ENCODE assay signal across 10 mouse cellular contexts in genomic region chr16:94866300-94866956, GRCm38 (mm10).
A peak's percentile ranks its signal among the peaks of the same experiment; 100 is the strongest.
DNase-seq lines count a peak whose midpoint lies in the region; ATAC-seq and TF ChIP-seq lines count a peak whose summit lies in the region.
"Had no signal": no experiment of that assay in that cellular context is flagged by ENCODE, and none has a peak within 500 bp of the region (broad histone marks: within the 10 kb centered on the region; RNA-seq: fewer than 3 reads in every experiment).

No protein-coding gene starts in this region.

- DNase-seq in gastrocnemius, postnatal 10 days, result peak; percentile 38
- DNase-seq in gastrocnemius, postnatal 25 days, result no peak
- DNase-seq in lung, adult 2 months, result no peak
- peak; percentile 60 for DNase-seq in embryonic facial prominence, embryonic 10.5 days (ENCODE audit: low spot score)
- DNase-seq in lung, postnatal 36 days, result peak; percentile 7
- no peak for DNase-seq in spleen, postnatal 4 days (ENCODE audit: low spot score in 2 of 2)
- no peak for DNase-seq in gastrocnemius, postnatal 36 days

- H3K4me3 ChIP-seq in lung, embryonic 16.5 days (ENCODE audit: low read length), result no peak overlapping the region
- H3K4me3 ChIP-seq in lung, adult 2 months (replicated peaks; ENCODE audit: extremely low read depth, low read depth, low read length), result no peak overlapping the region
- no peak overlapping the region for H3K4me3 ChIP-seq in embryonic facial prominence, embryonic 10.5 days
- H3K4me3 ChIP-seq: midbrain, embryonic 15.5 days had no signal

- no peak for TF ChIP-seq CTCF in lung, adult 2 months (IDR thresholded peaks at IDR 0.05; ENCODE audit: insufficient read depth, low read length)

- H3K36me3 ChIP-seq in lung, embryonic 16.5 days (ENCODE audit: control insufficient read depth, insufficient read depth, low read length), result no peaks in the 10 kb centered on the region
- no peaks in the 10 kb centered on the region for H3K36me3 ChIP-seq in embryonic facial prominence, embryonic 10.5 days (replicated peaks)
- H3K36me3 ChIP-seq: midbrain, embryonic 15.5 days had no signal

- H3K4me1 ChIP-seq in lung, embryonic 16.5 days (replicated peaks; ENCODE audit: control insufficient read depth, insufficient read depth, low read length), result no peaks in the 10 kb centered on the region
- H3K4me1 ChIP-seq in lung, adult 2 months (ENCODE audit: control insufficient read depth, insufficient read depth, low read length), result no peaks in the 10 kb centered on the region
- peaks cover 11% of the 10 kb centered on the region for H3K4me1 ChIP-seq in embryonic facial prominence, embryonic 10.5 days
- H3K4me1 ChIP-seq: midbrain, embryonic 15.5 days had no signal

- peak; percentile 51; the same call in 1 of the 2 replicates for ATAC-seq in lung, embryonic 16.5 days (ENCODE audit: low read depth)
- ATAC-seq: forebrain, embryonic 16.5 days; midbrain, embryonic 15.5 days had no signal

- H3K9ac ChIP-seq in lung, embryonic 16.5 days (ENCODE audit: low read length), result no peak overlapping the region
- H3K9ac ChIP-seq: midbrain, embryonic 15.5 days had no signal

- no peaks in the 10 kb centered on the region for H3K9me3 ChIP-seq in lung, embryonic 16.5 days (ENCODE audit: control insufficient read depth, low read length)
- H3K9me3 ChIP-seq in embryonic facial prominence, embryonic 10.5 days, result no peaks in the 10 kb centered on the region
- H3K9me3 ChIP-seq: midbrain, embryonic 15.5 days had no signal

- 35% methylated on average over 14 of the region's 14 CpGs for WGBS in lung, embryonic 16.5 days
- 37% methylated on average over 14 of the region's 14 CpGs for WGBS in lung, adult 2 months
- 55% methylated on average over 14 of the region's 14 CpGs for WGBS in embryonic facial prominence, embryonic 10.5 days

- intact Hi-C loops in gastrocnemius, postnatal 36 days (cut with DNase I), result no loop called here

- H3K27me3 ChIP-seq in lung, embryonic 16.5 days (ENCODE audit: control insufficient read depth, insufficient read depth, low read depth, low read length), result no peaks in the 10 kb centered on the region
- H3K27me3 ChIP-seq in embryonic facial prominence, embryonic 10.5 days (replicated peaks; ENCODE audit: low read depth, poor library complexity, severe bottlenecking), result no peaks in the 10 kb centered on the region
- H3K27me3 ChIP-seq: midbrain, embryonic 15.5 days had no signal

- no peak for TF ChIP-seq POLR2A in lung, adult 2 months (IDR thresholded peaks at IDR 0.05; ENCODE audit: borderline replicate concordance, extremely low read depth, low read depth, low read length)

- H3K4me2 ChIP-seq in lung, embryonic 16.5 days (ENCODE audit: low read depth, low read length), result no peak overlapping the region
- H3K4me2 ChIP-seq: midbrain, embryonic 15.5 days had no signal

- no peak overlapping the region for H3K27ac ChIP-seq in lung, embryonic 16.5 days (ENCODE audit: low read length)
- no peak overlapping the region for H3K27ac ChIP-seq in embryonic facial prominence, embryonic 10.5 days (replicated peaks)
- H3K27ac ChIP-seq: midbrain, embryonic 15.5 days had no signal

Comparison
In these comparisons a context has a peak if more than half of its experiments do, and no peak if none do; other contexts are left out.
1. DNase-seq: peak in gastrocnemius, postnatal 10 days (single experiment), embryonic facial prominence, embryonic 10.5 days (single experiment) and lung, postnatal 36 days (single experiment); none in gastrocnemius, postnatal 25 days (single experiment), lung, adult 2 months (single experiment), spleen, postnatal 4 days (0 of 2) and gastrocnemius, postnatal 36 days (0 of 2).